Mouse (Mus musculus): ENCODE measurements around the gene Cacfd1.

Gene Cacfd1

GRCm38 (mm10) chr2:27026857-27027617, 17.3 kb downstream of the Cacfd1 start:
- no peak for DNase-seq (ENCODE audit: low spot score)

DNA sequence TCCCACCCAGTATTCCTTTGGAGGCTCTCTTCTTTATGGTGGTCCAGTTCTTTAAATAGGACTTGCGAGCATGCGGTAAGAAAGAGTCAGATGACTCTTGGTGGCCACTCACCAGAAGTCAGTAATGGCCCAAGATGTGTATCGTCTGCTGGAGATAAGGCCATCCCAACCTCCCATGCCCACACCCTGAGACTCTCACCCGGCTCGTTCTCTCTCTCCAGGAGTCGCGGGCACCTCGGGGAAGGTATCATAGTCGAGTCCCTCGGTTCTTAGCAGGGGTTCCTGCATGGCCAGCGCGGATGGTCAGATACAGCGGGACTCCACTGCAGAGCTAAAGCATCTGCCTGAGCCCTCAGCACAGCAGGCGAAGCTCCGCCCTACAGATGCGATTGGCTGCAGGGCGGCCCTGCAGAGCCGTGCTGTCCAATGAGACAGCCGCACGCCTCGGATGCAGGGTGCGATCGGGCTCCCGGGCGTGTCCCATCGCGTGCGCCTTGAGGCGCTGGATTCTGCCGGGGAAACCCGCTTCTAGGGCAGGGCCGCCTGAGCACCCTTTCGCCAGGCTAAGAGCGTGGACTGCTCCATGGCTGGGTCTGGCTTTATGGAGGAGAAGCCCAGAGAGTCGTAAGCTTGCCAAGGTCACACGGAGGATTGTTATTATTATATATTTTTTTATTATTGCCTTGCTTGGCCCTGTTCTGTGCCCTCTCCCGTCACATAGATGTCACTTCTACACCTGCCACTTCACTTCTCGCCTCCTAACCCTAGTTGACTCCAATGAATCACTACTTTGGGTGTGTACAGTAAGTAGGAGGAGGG, 18.1 kb downstream of the Cacfd1 start, which contains the start of gene Slc2a6:
Gene Slc2a6 (minus strand): TSS at position 381 of the 819 bp plus-strand sequence.
- DNase-seq (ENCODE audit: low spot score): peak; percentile 93

- no peak for DNase-seq (ENCODE audit: low spot score)
These were observed 18.8 kb downstream of the Cacfd1 start for GRCm38 (mm10) chr2:27028437-27029015.

DNA sequence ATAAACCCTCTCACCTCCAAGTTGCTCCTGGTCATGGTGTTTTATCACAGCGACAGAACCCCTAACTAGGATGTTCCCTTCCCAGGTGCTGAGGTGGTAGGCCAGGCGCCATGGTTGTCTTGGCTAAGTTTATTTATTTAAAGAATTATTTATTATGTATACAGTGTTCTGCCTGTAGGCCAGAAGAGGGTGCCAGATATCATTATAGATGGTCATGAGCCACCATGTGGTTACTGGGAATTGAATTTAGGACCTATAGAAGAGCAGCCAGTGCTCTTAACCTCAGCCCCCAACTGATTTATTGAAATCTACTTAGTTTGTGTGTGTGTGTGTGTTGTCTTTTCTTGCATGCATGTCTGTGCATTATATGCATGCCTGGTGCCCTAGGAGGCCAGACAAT, 22.6 kb downstream of the Cacfd1 start:
- DNase-seq (ENCODE audit: low spot score): no peak

GRCm38 (mm10) chr2:27036003-27036402, 26.3 kb downstream of the Cacfd1 start:
- DNase-seq (ENCODE audit: low spot score): no peak

DNA sequence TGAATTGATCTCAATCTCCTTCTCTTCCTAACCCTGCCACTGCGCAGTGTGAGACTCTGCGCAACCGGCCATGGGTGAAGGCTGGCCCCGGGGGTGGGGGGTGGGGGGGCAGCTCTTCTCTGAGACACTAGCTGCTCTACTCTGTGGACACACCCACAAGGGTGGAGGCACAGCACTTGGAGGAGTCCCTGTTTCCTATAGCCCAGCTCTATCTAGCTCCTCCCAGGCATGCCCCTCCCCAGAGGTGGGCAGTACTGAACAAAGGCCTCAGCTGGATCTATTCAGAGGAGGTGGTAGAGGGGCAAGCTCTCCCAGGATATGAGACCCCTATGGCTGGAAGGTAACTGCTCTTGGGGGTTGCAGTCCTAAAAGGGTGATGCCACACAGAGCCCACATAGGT, 27.3 kb downstream of the Cacfd1 start:
- no peak for DNase-seq (ENCODE audit: low spot score)

- peak; percentile 89 for DNase-seq (ENCODE audit: low spot score)
These were observed 28.9 kb downstream of the Cacfd1 start for GRCm38 (mm10) chr2:27038596-27038995.

DNA sequence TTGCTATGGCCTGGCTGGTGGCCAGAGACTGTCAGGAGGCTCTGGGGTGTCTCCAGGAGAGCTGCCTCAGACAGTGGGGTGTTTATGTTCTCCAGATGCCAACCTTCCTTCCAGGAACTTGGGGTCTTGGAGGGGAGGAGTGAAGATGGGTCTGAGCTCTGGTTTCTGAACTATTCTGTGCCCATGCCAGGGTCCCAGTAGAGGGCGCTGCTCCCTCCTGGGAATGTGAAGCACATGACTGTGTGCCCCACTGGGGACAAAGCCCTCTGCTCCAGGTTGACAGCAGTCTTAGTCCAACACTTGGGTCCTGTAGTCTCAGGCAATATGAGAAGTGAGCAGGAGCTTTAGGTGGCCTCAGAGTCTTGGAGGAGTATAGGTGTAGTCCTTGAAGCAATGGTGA, 29.6 kb downstream of the Cacfd1 start:
- peak; percentile 49 for DNase-seq (ENCODE audit: low spot score)

GRCm38 (mm10) chr2:27042131-27042844, 32.6 kb downstream of the Cacfd1 start:
- DNase-seq (ENCODE audit: low spot score): no peak

DNA sequence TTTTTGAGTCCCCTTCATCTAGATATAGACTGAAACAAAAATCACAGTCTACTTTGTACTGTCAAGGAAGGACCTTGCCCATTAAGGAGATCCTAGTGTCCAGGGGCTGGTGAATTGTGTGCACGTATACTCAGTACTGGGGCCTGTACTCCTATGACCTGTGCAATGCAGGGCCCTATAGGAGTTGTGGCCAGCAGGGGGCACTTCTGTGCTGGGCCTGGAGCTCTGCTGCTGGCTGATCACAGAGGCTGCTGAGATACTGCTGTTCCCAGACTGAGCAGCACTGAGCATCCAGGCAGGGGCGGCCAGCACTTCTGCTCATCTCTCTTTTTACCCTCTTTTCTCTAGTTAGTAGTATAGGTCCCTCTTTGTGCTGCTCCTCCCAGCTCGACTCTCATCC, 33.7 kb downstream of the Cacfd1 start:
- peak; percentile 86 for DNase-seq (ENCODE audit: low spot score)

- DNase-seq (ENCODE audit: low spot score): no peak
These were observed 34.4 kb downstream of the Cacfd1 start for GRCm38 (mm10) chr2:27044166-27044565.

- no peak for DNase-seq (ENCODE audit: low spot score)
These were observed 34.9 kb downstream of the Cacfd1 start for GRCm38 (mm10) chr2:27044641-27045040.

DNA sequence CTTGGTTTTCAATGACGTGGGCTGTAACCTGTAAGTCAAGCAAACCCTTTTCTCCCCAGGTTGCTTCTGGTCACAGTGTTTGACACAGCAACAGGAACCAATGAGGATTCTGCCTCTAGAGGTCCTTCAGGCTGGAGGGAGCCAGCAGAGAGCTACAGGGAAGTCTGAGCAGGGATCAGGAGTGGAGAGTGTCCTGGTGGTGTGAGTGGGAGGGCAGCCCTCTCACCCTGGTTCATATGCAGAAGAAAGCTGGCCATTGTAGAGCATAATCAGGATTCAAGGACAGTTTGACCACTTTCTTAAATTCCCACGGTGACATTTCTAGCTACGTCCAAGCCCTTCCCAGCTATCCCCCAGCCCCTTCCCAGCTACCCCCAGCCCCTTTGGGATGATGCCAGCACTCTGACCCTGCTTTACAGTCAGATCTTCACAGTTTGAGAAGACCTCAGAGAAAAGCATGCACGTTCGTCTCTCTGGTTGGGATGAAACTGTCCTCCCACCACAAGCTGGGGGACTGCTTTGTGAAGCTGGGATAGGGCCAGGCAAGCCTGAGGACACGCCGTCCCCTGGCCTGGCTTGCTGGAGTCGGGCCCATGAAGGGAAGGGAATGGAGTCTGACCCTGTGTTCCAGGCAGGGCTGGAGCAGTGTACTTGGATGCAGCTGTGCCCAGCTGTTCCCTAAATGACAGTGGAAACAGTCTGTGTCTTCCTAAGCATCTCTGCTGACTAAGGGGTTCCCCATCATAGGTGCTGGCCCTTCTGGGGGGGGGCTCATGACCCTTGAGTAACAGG, 36.4 kb downstream of the Cacfd1 start:
- DNase-seq (ENCODE audit: low spot score): no peak

- DNase-seq (ENCODE audit: low spot score): peak; percentile 23
These were observed 39.7 kb downstream of the Cacfd1 start for GRCm38 (mm10) chr2:27049408-27049807.

DNA sequence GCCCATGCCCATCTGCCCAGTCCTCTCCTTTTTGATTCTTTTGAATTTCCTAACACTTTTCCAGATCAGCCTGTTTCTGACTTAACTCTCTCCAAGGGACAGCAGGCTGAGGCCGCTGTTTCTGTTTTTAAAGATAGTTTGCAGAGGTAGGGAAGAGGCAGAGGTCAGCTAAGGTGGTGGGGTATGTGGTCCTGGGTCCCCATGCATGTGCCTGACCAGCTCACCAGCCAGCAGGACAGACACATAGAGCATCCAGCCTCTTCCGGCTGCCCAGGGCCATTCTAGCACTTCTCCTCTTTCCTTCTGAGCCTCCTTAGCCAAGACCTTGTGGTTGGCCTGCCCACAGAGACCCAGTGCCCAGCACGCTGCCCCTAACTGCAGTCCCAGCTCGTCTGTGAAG, 48.5 kb downstream of the Cacfd1 start:
- no peak for DNase-seq (ENCODE audit: low spot score)

- no peak for DNase-seq (ENCODE audit: low spot score)
These were observed 49.0 kb downstream of the Cacfd1 start for GRCm38 (mm10) chr2:27058751-27059150.

DNA sequence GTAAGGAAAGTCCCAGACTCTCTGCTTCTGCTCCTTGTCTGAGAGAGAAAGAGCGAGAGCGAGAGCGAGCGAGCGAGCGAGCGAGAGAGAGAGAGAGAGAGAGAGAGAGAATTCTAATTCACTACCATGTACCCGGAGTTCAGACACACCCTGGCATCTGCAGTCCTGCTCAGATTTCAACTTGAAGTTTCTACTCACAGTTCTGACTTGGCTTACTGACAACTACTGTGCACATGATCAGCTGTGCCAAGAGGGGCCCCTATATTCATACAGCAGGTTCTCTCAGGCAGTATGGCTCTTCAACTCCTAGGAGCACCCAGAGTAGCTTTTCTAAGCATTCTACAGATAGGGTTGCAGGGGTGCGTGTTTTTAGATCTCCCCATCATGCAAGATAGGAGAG, 49.5 kb downstream of the Cacfd1 start:
- no peak for DNase-seq (ENCODE audit: low spot score)

DNA sequence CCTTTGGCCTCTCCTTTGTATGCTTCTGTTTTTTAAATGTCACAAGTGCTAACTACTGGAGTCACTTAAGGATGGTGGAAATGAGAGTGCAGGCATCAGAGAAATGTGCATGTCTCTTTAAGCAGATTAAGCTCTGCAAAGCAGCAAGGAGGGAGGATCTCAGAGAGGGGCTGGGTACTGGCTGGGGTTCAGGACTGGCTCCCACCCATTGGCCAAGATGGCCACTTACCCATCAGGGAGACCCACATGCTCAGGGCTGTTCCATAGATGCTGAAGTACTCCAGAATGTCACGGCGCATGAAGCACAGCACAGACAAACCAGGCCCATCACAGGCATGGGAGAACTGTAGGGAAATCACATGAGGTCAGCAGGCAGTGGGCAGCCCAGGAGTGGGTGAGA, 57.4 kb downstream of the Cacfd1 start:
- DNase-seq (ENCODE audit: low spot score): no peak

GRCm38 (mm10) chr2:27067996-27068395, 58.3 kb downstream of the Cacfd1 start:
- no peak for DNase-seq (ENCODE audit: low spot score)

DNA sequence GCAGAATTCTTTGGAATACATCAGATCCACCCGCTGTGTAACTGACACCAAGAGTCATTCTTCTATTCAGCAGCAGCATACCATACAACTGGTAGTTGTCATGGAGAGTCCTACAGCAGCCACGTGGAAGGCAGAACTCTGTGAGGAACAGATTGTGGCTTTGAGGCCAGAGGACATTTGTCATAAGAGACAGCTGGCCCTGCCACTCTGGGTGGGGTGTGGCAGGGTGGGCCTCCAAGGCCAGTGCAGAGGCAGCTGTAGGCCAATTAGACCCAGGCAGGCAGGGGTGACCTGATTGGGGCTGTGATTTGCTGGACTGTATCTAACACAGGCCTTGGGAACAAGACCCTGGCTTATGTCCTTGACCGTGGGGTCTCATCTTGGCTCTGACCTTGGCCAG, 59.9 kb downstream of the Cacfd1 start:
- DNase-seq (ENCODE audit: low spot score): peak; percentile 44

GRCm38 (mm10) chr2:27070247-27070813, 60.6 kb downstream of the Cacfd1 start:
- no peak for DNase-seq (ENCODE audit: low spot score)
